Mouse (Mus musculus) testis, postnatal 10 days (tissue): ENCODE measurements around the gene Btnl10.
A peak's percentile ranks its signal among the peaks of the same experiment; 100 is the strongest.

Experiments
- DNase-seq: peaks from one replicate; pipeline ENCODE4 v3.0.0; 2021; ENCODE audit warnings: low spot score

The Btnl10 gene

DNA sequence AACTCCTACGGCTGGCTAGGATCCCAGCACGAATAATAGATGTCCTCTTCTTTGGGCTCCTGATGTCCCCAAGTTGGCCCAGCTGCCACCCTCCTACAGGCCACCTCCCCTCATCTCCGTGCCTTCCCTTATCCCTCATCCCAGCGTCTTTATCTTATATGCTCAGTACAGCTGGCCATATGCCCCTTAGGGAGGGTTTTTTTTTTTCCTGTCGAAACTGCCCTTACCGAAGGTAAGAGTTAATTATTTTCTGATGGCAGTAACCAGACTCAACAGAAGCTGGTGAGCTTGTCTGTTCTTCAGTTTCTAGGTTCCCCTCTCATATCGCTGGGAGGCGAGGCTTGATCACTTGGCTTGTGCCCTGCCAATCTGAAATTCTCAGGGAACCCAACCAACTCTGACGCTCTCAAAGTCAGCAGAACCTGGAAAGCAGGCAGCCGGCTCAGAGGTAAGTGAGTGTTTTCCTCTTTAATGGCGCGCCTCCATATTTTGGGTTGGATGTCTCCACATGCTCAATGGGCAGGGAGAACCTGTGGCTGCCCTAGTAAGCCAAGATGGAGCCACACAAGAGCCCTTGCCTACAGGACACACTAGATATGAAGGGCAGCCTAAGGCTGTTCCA is at the start of gene Btnl10:
Btnl10 (plus strand) TSS at position 164 of the 622 bp plus-strand sequence.
- DNase-seq, result peak; percentile 77

DNA sequence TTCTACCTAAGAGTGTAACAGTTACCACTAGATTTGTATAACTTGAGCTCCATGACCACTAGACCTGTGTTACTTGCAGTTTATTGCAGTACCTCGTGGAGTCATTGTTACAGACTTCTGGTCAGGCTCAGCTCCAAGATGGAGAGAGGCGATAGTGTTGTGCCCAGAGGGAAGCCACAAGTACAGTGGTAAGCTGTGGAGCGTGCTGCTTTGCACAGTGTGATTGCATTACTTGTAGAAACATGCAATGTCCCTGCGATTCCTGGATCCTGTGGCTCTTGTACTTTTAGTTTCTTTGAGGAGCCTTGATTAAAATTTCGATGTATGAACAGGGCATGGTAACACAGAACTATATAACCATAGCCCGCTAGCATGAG is 49.8 kb upstream of the Btnl10 start:
- DNase-seq, result no peak

DNA sequence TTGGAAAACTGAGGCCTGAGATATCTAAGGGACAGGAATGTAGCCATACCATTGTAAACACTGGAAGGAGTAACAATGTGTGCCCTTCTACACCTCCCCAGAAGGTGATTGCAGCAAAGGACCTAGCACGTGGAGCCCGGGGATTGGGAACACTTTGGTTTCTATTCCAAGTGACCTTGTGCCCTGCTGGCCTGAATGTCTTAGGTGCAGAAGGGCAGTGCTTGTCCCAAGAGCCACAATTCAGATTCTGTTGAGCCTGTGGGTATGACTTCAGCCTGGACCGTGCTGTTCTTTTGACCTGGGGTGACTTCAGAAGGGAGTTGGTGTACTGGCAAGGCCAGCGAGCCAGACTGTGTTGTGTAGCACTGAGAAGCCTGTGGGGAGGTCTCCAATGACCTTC is 46.7 kb upstream of the Btnl10 start:
- DNase-seq, result no peak

DNA sequence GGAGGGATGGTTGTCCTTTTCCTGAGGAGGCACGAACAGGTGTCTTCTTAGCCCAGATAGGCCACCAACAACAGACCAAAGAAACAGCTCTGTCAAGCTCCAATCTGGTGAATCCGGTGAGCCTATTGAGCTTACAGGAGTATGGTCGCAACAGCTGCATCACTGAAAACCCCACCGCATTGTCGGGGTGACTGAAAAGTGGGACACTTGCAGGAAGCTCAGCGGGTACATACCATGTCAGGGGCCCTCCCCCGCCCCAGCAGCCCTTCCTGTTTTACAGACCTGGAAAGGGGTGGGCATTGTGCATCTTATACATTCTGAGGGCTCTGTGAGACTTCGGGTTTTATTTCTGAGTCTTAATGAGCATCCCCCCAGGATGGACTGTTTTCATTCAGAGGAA is 34.0 kb upstream of the Btnl10 start:
- no peak for DNase-seq

DNA sequence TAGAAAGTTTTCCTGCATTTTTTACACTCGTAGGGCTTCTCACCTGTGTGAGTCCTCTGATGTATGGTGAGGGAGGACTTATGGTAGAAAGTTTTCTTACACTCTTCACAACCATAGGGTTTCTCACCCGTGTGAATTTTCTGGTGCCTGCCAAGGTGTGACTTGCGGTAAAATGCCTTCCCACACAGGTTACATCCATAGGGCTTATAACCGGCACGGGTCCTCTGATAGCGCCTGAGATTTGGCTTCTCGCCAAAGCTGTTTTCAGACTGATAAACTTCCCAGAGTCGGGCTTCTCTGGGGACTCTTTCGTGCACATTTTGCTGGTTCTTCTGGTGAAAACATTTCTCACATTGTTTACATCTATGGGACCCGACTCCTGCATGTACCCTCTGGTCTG is 27.2 kb upstream of the Btnl10 start:
- DNase-seq, result no peak

DNA sequence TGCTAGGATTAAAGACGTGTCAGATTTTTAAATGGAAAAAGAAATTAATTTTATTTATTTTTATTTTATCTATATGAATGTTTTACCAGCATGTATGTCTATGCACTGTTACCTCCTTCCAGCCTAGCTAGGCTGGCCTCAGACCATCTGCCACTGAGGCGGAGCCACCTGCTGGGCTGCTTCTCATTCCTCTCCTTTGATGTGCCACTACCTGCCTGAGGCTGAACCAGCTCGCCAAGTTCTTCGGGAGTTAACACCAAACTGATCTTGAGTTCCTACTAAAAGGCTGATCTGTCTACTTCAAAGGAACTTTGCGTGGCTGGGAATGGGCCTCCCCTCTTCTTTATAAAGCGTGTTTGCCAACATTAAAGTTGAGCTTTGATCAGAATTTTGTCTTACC is 23.3 kb upstream of the Btnl10 start:
- DNase-seq, result no peak

DNA sequence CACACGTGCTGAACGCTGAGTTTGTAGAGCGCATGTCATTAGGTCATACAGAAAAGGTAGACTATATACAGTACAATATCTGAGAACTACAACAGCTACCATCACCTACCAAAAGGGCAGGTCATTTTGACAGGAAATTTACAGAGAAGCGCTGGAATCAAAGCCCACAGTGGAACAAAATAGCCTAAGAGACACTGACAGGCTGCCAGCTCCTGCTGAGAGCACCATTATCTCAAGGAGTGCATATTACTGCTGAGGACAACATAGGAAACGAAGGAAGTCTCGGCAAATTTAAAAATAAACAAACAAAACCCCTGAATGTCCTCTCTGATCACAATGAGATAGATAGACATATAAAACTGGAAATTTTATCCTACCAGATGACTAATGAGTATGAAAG is 20.2 kb upstream of the Btnl10 start:
- no peak for DNase-seq

DNA sequence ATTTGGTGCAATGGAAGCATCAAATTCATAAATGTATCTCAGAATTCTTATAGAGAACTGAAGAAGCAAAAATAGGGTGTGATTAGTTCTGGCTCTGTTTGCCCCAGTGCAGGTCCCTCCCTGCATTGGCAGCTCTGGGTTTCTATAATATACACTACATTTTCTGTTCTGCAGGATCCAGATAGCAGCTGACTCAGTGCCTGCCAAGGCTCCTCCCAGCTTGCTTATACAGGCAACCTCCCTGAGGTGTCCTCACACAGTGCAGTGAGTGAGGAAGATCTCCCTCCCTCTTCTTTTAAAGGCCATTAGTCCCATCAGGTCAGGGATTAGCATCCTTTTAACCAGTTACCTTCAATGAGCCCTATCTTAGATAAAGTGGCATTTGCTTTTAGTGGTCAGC is 16.6 kb upstream of the Btnl10 start:
- no peak for DNase-seq

DNA sequence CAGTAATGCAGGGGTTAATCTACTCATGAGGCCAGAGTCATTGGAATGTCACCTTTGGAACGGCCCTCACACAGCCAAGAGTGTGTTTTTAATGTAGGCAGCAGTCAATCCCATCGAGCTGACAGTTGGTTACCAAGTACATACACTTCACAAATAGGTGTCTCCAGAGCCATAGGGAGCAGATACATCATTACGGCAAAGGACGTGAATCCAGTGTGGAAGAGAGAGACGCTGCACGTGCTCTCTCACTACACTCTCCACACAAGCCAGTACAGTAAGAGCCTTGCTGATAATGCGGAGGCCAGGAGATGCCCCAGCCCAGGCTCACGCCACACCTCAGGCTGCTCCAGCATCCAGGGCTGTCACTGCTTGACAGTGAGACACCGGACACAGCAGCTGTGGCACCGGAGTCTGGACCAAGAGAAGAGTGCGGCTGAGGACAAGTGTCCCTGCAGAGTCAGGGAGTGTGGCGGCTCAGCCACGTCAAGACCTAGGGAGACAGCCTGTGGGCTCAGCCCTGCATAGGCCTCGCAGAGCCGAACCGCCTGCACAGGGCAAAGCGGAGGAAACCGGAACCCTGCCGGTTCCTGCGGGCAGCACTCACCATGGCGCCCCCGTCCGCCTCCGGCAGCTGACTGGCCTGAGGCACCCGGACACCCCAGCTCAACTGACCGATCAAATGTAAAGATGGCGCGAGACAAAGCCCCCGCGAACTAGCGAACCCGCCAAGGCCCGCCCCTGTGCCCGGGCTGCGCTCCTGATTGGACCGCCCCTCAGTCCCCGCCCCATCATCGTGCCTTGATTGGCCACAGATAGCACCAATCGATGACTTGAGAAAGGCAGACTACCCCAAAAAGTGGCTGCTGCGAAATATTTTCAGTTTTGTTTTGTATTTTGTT is 13.9 kb upstream of the Btnl10 start, which contains the start of gene Zfp39:
Zfp39 (minus strand) TSS at position 715 of the 899 bp plus-strand sequence.
- peak; percentile 98 for DNase-seq

DNA sequence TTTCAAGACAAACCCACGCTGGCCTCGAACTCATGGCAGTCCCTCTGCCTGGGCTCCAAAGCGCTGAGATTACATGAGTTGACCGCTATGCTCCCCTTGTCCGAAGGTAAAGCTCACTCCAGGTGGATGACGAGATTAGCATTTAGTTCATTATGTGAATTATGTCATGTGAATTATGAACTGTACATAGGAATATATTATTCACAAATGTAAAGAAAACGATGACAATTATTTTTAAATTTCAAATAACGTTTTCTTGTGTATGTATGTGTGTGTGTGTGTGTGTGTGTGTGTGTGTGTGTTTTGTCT is 13.3 kb upstream of the Btnl10 start:
- no peak for DNase-seq

DNA sequence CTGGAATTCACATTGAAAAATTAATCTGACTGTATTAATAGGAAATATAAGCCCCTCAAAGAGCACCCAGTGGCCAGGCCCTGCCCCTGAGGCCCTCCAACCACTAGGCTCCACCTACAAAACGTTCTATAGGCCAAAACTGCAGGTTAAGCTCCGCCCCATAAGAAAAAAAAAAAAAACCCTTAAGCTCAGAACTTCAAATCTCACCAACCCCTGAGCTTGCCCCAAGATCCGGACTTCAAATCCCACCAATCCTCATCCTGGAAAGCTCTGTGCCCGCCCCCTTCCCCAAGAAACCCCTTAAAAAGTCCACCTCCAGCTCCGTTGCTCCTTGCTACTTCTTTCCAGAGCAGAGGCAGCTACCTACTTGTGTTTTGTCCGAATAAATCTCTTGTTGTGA is 12.9 kb upstream of the Btnl10 start:
- DNase-seq, result no peak

DNA sequence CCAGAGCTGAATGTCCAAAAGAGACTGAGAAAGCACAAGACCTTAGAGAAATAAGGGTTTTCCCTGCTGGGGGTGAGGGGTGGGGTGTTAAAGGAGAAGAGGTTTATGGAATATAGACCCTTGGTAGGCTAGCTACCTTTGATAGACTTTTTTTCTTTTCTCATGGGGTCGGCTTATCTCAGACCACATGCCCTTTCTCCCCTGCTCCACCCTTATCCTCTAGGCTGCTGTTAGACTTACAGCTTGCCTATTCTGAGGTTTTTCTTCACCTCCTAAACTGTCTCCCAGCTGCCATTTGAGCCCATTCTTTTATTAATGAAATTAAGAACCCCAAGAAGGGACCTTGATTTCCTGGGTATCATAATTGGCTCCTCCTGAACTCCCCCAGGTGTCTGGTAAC is 3.9 kb upstream of the Btnl10 start:
- DNase-seq, result no peak

DNA sequence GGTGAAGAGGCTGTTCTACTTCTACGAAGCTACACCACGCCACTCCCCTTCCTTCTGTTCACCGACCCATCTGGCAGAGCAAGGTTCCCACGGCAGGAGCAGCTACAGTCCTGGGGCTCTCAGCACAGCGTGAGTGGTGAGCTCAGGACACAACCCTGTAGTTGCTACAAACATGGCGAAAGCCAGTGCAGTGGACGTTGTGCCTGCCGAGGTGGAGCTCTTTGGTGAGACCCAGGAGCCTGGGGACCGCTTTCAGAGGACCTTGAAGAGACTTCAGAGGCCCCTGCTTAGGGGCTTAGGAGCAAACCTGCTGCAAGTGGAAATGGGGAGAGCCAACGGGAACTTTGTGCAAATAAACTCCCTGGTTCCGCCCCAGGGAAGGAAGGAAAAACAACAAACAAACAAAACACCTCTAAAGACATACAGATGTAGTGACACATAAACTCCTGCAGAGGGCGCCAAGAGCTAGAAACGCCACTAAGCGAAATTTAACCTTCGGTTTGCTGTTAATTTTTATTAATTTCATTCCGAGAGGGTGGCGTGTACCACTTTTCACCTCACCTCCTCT is 3.2 kb upstream of the Btnl10 start:
- DNase-seq, result no peak

DNA sequence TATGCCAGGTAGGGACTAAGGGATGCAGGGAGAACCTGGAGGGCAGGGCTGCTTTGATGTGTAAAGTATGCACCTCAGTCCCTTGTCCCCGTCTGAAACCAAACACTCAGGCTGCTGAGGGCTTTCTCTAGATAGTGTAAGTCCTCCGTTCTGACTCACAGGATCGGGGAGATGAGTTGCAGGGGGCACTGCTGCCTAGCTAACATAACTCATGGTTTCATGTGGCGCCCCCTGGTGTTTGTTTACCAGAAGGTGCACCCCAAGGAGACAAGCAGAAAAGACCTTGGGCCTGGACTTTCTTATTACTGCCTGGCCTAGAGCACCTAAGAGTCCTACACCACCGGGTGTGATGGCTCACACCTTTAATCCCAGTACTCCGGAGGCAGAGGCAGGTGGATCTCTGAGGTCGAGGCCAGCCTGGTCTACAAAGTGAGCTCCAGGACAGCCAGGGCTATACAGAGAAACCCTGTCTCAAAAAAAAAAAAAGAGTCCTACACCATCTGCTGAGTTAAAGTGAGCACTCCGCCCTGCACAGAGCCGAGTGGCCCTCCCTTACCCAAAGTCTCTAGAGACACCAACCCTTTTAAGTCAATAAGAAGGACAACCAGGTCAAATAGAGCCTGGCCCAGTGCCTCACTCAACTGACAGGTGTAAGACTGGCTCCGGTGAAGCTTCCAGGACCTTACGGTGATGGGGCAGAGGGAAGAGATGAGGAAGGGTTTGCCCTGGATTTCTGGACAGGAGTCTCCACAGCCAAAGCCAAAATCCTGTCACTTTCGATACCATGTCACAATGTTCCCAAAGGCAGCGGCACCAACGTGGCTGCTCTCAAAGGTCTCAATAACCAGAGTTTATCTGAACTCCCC is 596 bp upstream of the Btnl10 start:
- peak; percentile 78 for DNase-seq

DNA sequence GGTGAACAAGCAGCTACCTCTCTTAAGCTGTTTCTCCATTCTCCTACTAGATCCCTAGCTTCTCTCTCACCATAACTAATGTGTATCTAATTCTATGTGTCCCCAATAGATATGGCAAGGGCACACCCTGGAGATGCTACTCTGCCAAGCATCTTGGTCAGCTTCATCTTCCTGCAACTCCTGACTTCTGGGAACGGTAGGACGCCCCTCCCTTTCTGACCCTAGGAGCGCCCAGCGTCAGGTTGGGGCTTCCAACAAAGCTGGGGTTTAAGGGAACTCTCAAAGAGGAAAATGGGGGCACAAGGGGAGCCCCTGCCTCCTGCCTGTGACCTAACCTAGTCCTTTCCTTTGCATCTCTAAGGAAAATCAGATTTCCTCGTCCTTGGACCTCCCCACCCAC is 1.1 kb downstream of the Btnl10 start:
- no peak for DNase-seq

DNA sequence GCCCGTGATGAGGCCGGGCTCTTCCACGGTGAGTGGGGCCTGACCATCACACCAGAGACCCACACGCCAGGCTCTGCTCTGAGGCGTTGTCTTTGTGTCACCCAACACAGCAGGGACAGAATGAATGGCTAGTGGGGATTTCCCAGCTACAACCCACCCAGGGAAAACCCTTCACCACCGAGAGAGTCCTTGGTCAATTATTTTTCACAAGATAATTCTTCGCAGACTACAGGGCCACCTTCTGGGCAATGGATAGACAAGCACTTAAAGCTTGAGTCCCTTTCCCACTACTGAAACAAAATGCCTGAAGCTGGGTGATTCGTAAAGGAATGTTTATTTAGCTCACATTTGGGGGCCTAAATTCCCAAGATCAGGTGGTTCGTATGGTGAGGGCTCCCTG is 4.7 kb downstream of the Btnl10 start:
- DNase-seq, result no peak

DNA sequence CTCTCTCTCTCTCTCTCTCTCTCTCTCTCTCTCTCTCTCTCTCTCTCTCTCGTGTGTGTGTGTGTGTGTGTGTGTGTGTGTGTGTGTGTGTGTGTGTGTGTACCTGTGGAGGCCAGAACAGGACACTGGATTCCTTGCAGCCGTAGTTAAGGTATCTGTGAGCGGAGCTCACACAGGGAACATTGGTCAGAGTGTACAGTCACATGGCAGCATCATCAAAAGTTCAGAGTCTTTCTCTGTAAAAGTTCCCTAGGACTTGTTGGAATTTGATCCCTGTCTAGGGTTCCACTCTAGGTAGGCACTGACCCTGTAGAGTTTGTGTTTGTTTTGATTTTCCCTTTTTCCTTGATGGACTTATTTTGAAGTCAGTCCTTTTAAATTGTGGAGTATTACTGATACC is 8.9 kb downstream of the Btnl10 start:
- DNase-seq, result no peak

DNA sequence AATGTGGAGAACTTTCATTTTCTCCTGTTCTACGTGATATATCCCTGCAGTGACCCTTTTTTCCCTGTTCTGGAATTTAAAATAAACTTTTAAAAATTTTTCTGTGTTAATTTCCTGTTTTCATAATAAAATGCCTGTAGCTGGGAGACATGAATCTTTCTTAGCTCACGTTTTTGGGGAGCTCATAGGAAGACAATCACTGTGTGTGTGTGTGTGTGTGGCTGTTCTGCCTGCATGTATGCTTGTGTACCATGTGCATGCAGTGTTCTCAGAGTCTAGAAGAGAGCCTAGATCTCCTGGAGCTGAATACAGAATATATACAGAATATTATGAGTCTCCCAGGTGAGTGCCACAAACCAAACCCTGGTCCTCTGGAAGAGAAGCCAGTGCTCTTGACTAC is 9.3 kb downstream of the Btnl10 start:
- DNase-seq, result no peak

DNA sequence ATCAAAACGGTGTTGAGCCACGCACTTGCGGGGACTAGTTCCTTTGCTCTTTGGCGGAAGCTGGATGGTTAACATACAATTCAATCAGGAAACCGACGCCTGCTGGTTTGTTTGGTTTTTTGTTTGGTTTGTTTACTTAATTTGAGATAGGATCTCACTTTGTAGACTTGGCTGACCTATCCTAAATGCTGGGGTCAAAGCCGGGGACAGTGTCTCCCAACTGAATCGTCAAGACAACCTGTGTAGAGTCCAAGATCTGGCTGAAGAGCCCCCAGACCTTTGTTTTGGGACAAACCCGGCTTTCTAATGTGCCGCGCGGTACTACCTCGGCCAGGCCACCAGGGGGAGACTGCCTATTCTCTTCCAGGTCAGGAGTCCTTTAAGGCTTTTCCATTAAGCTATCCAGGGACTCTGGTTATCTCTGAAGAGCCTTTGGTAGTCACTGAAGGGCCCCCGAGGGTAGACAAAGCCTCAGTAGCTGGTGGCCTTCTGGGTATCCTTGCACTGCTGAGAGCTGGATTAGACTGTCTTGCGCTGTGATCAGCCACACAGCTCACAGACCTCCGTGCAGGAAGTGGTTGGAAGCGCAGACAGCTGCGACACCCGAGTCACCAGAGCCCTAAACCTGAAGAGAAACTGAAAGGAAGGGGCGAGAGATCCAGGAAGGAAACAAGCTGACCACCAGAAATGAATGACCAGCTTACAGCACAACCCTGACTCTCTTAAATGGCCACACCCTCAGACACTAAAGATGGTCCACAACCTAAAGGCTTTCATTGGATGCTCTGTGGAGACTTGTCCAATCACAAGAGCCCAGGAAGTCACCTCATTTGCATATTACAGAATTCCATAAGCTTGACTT is 10.3 kb downstream of the Btnl10 start:
- DNase-seq, result peak; percentile 77

DNA sequence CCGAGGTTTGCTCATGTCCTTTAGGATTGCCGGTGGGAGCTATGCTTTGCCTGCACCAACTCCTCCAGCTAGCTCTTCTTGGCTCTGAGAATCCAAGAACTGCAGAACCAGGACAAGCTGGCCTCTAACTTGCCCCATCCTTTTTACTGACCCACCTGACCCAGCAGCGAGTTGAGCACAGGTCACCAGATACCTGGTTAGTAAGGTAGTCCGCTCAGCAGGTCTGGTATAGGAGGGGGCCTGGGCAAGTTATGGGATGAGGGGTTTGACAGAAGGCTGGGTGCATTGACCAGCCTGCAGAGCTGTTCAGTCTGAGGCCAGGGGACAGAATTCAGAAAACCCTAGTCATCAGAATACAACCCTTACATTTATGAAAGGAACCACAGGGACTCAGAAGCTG is 11.3 kb downstream of the Btnl10 start:
- DNase-seq, result no peak

DNA sequence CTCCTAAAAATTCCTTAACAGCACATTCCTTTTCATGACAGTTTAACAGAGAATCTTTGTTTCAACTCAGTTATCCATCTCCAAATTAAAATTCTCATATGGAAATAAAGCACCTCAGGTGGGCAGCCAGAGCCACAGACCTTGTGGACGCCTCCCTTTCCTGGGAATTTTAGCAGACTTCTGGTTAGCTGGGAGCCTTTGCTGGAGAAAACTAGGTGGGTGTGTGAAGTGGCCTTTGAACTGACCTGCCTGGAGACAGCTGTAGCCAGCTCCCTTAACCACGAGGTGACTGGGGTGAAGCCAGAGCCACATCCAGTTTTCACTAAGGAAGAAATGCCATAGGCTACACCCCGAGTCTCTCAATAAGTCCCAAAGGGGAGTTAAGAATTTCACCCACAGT is 11.9 kb downstream of the Btnl10 start:
- no peak for DNase-seq

DNA sequence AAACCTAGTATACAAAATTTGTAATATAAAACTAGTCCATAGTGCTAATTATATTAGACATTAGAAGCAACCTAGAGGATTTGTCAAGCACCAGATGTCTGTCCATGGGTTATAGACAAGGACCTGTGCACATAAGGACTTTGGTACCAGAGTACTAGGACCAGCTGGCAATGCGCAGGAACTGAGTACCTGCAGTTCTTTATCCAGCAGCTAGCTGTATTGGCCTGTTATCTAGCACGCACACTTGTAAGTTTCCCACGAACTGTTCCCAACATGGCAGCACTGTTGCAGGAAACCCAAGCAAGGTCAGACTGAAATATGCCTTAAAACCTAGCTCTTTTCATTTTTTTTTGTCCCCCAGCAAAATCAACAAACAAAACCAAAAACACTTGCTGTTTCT is 12.5 kb downstream of the Btnl10 start:
- no peak for DNase-seq
